Mouse (Mus musculus): ENCODE measurements around the gene Mief2.

GRCm38 (mm10) chr11:60729217-60729641 lies 1.0 kb downstream of the Mief2 start:
- TF ChIP-seq CTCF (conservative IDR thresholded peaks at IDR 0.05; ENCODE audit: low read length) (no peak), POU5F1 (IDR thresholded peaks at IDR 0.05; ENCODE audit: borderline replicate concordance, low read length) (no peak)
